Mouse (Mus musculus) ES-Bruce4 (cell line): Measurements from ENCODE around the gene Il27.

Experiments used
- CTCF ChIP-seq: IDR thresholded peaks from one replicate; pipeline ENCODE4 v1.8.1; 2011; ENCODE audit warnings: low read depth, low read length
- EP300 ChIP-seq: IDR thresholded peaks from 2 replicates; pipeline ENCODE4 v1.6.1; 2011; ENCODE audit warnings: low read depth, low read length; ENCODE audit not compliant: insufficient read depth
- POLR2A ChIP-seq: IDR thresholded peaks from one replicate; pipeline ENCODE4 v1.8.1; 2011; ENCODE audit warnings: low read length; ENCODE audit not compliant: insufficient read depth

GRCm38 (mm10) chr7:126624774-126625173 lies 30.0 kb upstream of the Il27 start:
- TF ChIP-seq EP300 = no peak
- TF ChIP-seq POLR2A = no peak
- no peak for TF ChIP-seq CTCF
